Mouse (Mus musculus): Measurements from ENCODE around the gene Slc2a9.

DNA sequence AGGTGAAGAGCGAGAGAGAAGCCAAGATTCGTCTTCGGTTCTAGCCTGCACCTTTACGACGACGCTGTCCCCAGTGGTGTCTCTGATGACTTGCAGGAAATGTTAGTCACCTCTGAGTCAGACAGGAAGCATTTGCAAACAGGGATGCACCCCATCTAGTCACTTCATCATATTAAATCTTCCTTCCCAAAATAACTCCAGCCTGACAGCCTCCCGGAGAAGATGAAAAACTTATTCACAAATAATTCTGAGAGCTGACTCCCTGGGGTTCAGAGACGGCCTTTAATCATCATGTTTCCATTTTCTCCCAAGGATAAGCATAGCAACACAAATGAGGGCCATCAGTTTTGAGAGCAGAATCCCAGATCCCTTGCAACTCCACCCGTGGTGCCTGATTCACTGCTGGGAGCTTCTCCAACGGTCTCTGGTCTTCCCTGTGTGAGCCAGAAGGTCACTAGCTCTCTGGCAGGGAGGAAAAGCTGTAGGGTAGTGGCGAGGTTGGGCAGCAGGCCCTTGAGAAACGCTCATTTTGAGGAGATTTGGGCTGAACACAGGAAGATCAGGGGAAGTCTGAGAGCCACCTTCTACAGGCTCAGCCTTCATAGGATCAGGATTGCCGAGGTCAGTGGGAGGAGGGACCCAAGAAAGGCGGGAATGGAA lies 56.5 kb downstream of the Slc2a9 start:
- TF ChIP-seq CTCF (IDR thresholded peaks at IDR 0.05; ENCODE audit: low read depth, low read length) = no peak
- no peak for TF ChIP-seq POLR2AphosphoS5 (IDR thresholded peaks at IDR 0.05; ENCODE audit: insufficient replicate concordance, low read depth, low read length)
- TF ChIP-seq GATA1 (IDR thresholded peaks at IDR 0.05; ENCODE audit: borderline replicate concordance, low read length) = no peak
